Mouse (Mus musculus) heart, postnatal 10 days (tissue): ENCODE measurements at regions not wholly inside any gene's neighbourhood (a gene's known extent, or its start where the extent isn't known, plus 50 kb on each side); places are given as distances from the start of the nearest gene placed in this dataset.
"Not testable (repeated sequence)": the region's sequence is repeated elsewhere in the genome, so short reads cannot be mapped to it uniquely, and the experiment has no call there.

Source experiments
- DNase-seq, 2 experiments: peaks; one replicate each; pipeline ENCODE4 v3.0.0; 2021
- intact Hi-C: fragments of 180-260 bp; cut with DNase I; formaldehyde crosslinking; loops from one replicate; pipeline ENCODE4 v1.15.1; 2025

GRCm38 (mm10) chr3:39745947-39746346, 785.1 kb upstream of the Intu start:
- intact Hi-C loops, result no loop called here

DNA sequence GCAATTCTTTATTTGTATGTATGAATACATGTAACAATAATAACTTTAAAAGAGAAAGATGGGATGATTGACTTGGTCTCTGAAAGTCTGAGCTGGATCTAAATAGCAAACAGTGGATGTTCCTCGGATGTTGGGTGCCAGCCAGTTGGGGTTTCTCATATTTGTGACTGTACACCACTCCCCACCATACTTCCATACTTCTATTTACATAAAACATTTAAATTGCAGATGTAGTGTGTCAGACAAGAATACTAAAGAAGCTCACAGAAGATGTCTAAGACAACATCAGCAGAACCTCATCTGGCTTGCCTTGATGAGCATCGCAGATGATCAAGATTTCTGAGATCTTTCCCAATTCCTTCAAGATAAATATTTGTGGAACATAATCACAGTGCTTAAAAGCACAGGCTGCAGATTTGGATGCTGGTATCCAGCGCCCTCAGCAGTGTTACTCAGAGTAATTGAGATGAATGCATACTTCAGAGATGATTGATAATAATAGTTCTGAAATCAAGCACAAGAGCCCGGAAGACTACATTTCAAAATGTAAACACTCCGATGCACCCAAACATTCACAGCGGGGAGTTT, 762.0 kb upstream of the Intu start:
- intact Hi-C loops, result no loop called here
- DNase-seq, result no peak

More at GRCm38 (mm10) chr3:39745947-39746346, 785.1 kb upstream of the Intu start:
- DNase-seq, result no peak

DNA sequence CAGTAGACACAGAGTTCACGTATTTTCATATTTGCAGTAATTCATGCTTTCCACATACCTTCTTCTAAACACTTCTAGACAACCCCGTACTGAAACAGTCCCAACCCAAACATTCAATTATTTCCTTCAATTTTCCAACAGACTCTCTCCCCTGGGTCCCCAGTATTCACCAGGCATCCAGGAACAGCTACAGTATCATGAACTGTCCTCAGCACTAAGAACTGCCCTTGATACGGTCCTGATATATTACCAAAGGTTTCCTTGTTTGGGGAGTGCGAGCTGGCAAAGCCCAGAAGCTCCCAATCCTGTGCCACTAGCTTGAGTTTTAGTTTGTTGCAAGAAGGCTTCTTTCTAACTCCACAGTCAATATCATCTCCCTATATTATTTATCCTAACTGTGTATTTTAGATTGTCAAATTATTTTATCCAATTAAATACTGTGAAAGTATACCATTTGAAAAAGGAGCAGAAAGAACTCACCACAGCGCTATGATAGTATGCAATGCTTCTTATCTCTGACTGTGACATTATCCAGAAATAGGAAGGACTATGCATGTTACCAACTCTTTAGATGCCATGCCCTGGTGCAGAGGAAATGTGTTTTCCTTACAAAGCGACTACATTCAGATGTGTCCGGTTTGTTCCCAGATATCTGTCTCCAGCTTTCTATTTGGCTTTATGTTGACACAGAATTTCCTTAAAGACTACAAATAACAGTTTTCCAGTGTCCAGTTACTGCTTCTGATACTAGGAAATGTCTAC, 754.6 kb upstream of the Intu start:
- intact Hi-C loops, result no loop called here
- no peak for DNase-seq

DNA sequence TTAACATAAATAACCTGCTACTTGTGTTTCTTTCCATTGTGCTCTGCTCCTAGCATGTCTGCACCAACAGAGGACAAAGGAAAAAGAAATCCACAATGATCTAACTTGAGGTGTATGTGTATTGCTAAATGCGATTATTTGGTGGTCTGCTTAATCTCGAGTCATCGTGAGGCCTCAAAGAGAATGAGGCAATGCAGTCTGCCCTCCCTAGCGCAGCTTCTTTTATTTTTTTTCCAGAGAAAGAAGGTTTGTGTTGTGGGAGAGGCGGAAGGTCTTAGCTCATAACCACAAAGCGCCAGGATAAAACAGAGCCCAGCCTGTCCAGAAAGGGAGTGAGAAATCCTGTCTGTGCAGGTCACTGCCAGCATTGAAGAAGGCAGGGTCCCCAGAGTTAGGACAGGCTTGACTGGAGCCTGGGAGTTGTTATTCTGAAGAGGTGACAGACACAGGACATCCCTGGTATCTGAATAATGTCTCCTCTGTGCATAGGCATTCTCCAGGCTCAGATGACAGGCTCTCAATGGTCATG, 751.3 kb upstream of the Intu start:
- intact Hi-C loops, result no loop called here
- DNase-seq, result peak in 1 of 2 experiments; percentile 6

DNA sequence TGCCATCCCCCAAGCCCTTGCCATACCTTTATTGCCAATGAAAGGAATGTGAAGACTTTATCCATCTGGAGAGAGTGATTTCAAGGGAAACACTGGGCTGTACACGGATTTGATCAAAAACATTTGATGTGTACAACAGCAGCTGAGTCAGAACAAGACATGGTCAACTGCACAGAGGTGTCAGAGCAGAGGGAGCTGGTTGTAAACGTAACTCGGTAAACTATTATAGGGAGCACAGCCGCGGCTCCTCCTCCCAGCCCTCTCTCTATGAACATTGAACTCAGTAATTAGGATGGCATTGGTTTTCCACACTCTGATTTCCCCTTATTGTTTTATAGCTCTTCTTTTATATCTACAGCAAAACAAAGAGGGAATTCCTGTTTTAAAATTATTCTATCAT, 750.8 kb upstream of the Intu start:
- DNase-seq, result no peak
- intact Hi-C loops, result no loop called here

DNA sequence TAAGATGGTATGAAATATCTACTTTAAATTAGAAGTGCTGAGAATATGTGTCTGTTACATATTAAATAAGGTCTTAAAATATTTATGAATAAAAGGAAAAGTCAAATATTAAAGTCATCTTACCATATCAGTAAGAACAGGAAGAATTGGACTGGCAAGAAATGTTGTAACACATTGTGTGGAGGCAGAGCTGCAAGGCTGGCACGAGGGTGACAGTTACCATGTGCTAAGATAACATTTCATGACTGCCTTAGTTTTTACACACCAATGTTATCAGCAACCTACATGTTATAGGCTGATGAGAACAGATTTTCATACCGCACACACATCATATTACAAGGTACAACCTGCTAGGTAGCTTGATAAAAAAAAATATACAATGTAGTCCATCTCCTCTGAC, 746.2 kb upstream of the Intu start:
- intact Hi-C loops, result no loop called here
- DNase-seq, result no peak

DNA sequence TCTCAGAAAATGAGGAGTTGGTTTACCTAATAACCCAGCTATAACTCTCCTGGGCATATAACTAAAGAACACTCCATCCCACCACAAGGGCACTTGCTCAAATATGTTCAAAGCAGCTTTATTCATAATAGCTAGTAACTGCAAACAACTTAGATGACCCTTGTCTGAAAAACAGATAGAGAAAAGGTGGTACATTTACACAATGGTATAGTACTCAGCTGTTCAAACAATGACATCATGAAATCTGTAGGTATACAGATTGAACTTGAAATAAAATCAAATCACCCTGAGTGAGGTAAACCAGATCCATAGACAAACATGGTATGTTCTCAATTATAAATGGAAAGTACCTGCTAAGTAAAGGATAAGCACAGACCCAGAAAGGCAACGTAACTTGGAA, 721.5 kb upstream of the Intu start:
- DNase-seq, result no peak
- intact Hi-C loops, result no loop called here

GRCm38 (mm10) chr3:39814814-39815213, 716.3 kb upstream of the Intu start:
- peak; percentile 51 to 76 for DNase-seq
- intact Hi-C loops, result loop anchor here (1.0 to 10.0 kb wide), 5 partner anchors 423 to 931 kb away; no protein-coding TSS in a partner anchor

GRCm38 (mm10) chr3:39830488-39831056, 700.5 kb upstream of the Intu start:
- no peak for DNase-seq
- intact Hi-C loops, result no loop called here

DNA sequence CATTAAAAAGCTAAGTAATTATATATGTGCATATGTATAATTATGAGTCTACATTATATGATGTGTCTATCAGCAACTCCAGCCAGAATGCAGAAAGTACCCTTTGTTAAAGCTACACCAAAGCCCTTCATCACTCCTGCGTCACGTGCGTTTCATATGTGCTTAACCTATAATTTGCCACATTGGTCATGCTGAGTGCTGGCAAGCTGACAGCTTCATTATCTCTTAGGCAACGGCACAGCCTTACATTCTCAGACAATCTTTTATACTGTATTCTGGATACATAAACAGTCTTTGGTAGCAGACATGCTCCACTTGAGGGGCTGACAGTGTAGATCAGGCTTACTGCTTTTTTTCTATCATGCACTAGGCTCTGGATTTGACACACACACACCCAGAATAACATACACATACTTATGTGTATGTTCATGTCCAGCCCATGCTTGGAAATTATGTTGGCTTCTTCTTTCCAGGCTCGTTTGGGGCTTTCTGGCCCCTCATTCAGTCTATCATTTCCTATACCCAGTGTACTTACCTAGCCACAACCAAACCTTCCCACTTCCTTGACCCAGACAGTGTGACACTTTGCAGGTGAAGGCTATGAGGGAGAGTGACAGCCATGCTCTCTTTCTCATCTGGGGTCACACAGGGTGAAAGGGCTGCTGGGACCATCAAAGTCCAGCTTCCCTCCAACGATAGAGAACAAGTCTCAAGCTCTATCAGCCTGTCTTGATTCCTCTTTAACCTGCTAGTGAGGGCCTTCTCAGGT, 692.5 kb upstream of the Intu start:
- intact Hi-C loops, result no loop called here

GRCm38 (mm10) chr3:39840946-39841345, 690.1 kb upstream of the Intu start:
- no peak for DNase-seq
- intact Hi-C loops, result no loop called here

More for the DNA sequence above, 692.5 kb upstream of the Intu start:
- no peak for DNase-seq

- intact Hi-C loops, result no loop called here
- DNase-seq, result no peak
These were observed 686.0 kb upstream of the Intu start for GRCm38 (mm10) chr3:39845123-39845522.

DNA sequence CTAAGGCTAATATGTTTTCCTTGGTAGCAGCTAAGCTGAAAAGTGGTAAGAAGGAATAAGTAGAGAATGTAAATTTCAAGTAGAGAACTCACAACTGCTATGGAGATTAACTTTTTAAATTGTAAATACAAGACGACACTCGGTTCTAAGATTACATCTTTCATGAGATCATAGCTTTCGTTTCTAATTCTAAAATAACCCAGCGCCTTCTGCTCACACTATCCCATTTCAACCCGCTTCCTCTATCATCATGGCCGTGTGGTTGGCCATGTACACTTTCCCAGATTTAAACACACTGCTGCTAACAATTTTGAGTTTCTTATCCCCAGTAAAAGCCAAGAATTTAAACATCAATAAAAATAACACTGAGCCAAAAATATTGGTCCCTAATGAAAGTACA, 682.3 kb upstream of the Intu start:
- intact Hi-C loops, result no loop called here
- no peak for DNase-seq

- intact Hi-C loops, result no loop called here
- no peak for DNase-seq
These were observed 673.8 kb upstream of the Intu start for GRCm38 (mm10) chr3:39857214-39857839.

GRCm38 (mm10) chr3:39876046-39876445, 655.0 kb upstream of the Intu start:
- intact Hi-C loops, DNase-seq: not testable (repeated sequence)

DNA sequence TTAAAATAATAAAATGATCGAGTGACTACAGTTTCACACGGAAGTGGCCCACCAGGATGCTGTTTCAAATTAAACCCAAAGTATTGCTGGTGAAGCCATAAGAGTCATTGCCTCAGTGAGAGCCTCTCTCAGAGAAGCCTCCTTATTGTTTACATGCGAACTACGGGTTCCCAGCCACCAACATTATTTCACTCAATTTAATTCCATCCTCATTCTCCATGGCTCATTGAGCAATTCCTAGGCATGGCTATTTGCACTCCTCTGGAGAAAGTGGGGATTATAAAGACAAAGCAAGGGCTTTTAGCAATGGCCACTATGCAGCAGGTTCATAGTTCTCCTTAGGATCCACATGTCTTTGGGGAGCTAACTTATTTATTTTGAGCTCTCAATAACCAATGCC, 646.7 kb upstream of the Intu start:
- no peak for DNase-seq
- intact Hi-C loops, result no loop called here

- peak in 1 of 2 experiments; percentile 4 for DNase-seq
- intact Hi-C loops, result no loop called here
These were observed 642.7 kb upstream of the Intu start for GRCm38 (mm10) chr3:39888376-39888775.

DNA sequence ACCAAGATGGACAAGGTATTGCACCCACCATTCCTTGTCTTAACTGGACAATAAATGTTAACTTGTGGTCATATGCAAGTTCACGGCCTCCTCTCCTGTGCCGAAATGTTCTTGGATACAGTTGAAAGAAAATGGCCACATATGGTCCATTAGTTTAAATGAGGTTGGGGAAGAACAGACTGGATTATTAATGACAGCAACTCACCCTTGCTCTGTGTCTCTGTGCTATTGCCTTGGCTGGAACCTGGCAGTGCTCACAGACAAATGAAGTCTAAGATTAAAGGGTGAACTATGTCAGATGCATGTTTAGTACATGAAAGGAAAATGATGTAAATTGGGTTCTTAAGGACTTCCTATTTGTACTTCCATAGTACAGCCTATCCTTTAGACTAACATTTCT, 641.9 kb upstream of the Intu start:
- intact Hi-C loops, result no loop called here
- DNase-seq, result no peak

GRCm38 (mm10) chr3:39898961-39899360, 632.1 kb upstream of the Intu start:
- peak; percentile 41 to 50 for DNase-seq

DNA sequence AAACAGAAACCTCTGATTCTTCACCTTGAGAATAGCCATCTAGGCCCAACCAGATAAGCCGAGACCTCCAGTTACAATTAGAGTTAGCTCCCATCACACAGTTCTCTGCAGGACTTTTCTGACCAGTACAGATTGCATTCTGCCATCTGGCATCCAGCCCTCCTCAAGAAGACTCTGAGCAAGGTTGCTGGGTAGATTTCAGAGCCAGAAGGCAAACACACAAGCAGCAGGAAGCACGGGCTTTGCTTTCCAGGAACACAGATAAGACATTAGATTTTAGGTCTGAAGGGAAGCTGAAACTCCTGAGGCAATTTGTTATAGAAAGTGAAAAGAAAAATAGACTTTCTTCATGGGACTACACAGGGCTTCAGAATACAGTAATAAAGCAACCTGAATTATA, 630.9 kb upstream of the Intu start:
- intact Hi-C loops, result no loop called here
- DNase-seq, result peak; percentile 30 to 33

More at GRCm38 (mm10) chr3:39898961-39899360, 632.1 kb upstream of the Intu start:
- intact Hi-C loops, result no loop called here

- intact Hi-C loops, result no loop called here
These were observed 626.7 kb upstream of the Intu start for GRCm38 (mm10) chr3:39904377-39904776.

More at GRCm38 (mm10) chr3:39904377-39904776, 626.7 kb upstream of the Intu start:
- no peak for DNase-seq
